Mouse (Mus musculus) embryonic fibroblast, embryonic 13.5 days (primary cell): ENCODE measurements around the gene 2610507B11Rik.

ENCODE experiments used
- CTCF ChIP-seq: IDR thresholded peaks from 2 replicates; pipeline ENCODE4 v1.5.1; 2011; ENCODE audit warnings: mild to moderate bottlenecking, control low read depth, low read length, moderate library complexity, borderline replicate concordance; ENCODE audit not compliant: insufficient read depth
- POLR2A ChIP-seq: IDR thresholded peaks from 2 replicates; pipeline ENCODE4 v1.6.1; 2011; ENCODE audit warnings: low read depth, mild to moderate bottlenecking, control low read depth, low read length, moderate library complexity

- TF ChIP-seq CTCF: no peak
- no peak for TF ChIP-seq POLR2A
Measured at GRCm38 (mm10) chr11:78318411-78318810, 56.9 kb downstream of the 2610507B11Rik start.
